Mouse (Mus musculus): ENCODE results near the gene Gm10715.
"Not testable (repeated sequence)": the region's sequence is repeated elsewhere in the genome, so short reads cannot be mapped to it uniquely, and the experiment has no call there.

DNA sequence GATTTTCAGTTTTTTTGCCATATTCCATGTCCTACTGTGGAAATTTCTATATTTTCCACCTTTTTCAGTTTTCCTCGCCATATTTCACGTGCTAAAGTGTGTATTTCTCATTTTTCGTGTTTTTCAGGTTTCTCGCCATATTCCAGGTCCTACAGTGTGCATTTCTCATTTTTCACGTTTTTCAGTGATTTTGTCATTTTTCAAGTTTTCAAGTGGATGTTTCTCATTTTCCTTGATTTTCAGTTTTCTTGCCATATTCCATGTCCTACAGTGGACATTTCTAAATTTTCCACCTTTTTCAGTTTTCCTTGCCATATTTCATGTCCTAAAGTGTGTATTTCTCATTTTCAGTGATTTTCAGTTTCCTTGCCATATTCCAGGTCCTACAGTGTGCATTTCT, 10.5 kb upstream of the Gm10715 start:
- not testable (repeated sequence) for TF ChIP-seq CTCF (conservative IDR thresholded peaks at IDR 0.05; ENCODE audit: insufficient read depth, insufficient read length, low read depth, low read length); POLR2A (IDR thresholded peaks at IDR 0.05; ENCODE audit: low read depth, low read length)
